Mouse (Mus musculus) embryonic facial prominence, embryonic 13.5 days (tissue): Measurements from ENCODE around the gene Fhod1. TPM values are rescaled to one million over a fixed set of nuclear protein-coding genes. Genes with fewer than 3 reads are reported as not detected.
A peak's percentile ranks its signal among the peaks of the same experiment; 100 is the strongest.

Experiments used
- ATAC-seq: fragments of 200-750 bp; cut with Nextera tagmentation; 2 replicates; pipeline ENCODE4 v1.8.0; 2017; ENCODE audit warnings: low read depth; ENCODE audit not compliant: insufficient number of reproducible peaks, insufficient read depth, low FRiP score, low TSS enrichment
- H3K27ac ChIP-seq: fragments of 300-500 bp; sonication (generic); 2 replicates; pipeline ENCODE4 v1.5.1; 2015; ENCODE audit warnings: moderate library complexity, mild to moderate bottlenecking, inconsistent platforms
- H3K27me3 ChIP-seq: fragments of 300-500 bp; sonication (generic); 2 replicates; pipeline ENCODE4 v1.6.1; 2015; ENCODE audit warnings: mild to moderate bottlenecking, inconsistent platforms
- H3K36me3 ChIP-seq: fragments of 300-500 bp; sonication (generic); 2 replicates; pipeline ENCODE4 v1.6.1; 2015; ENCODE audit warnings: mild to moderate bottlenecking, inconsistent platforms
- H3K4me1 ChIP-seq: fragments of 300-500 bp; sonication (generic); 2 replicates; pipeline ENCODE4 v1.6.1; 2015; ENCODE audit warnings: inconsistent platforms
- H3K4me2 ChIP-seq: fragments of 300-500 bp; sonication (generic); 2 replicates; pipeline ENCODE4 v1.6.1; 2015; ENCODE audit warnings: moderate library complexity, mild to moderate bottlenecking, inconsistent platforms
- H3K4me3 ChIP-seq: fragments of 300-500 bp; sonication (generic); 2 replicates; pipeline ENCODE4 v1.5.1; 2015; ENCODE audit warnings: mild to moderate bottlenecking, inconsistent platforms
- H3K9ac ChIP-seq: fragments of 300-500 bp; sonication (generic); 2 replicates; pipeline ENCODE4 v1.6.1; 2015; ENCODE audit warnings: mild to moderate bottlenecking, inconsistent platforms
- H3K9me3 ChIP-seq: fragments of 300-500 bp; sonication (generic); 2 replicates; pipeline ENCODE4 v1.6.1; 2016; ENCODE audit warnings: inconsistent platforms
- WGBS: fragments of 180-500 bp; shearing (Covaris S2); methylation state at CpG from one replicate; pipeline ENCODE4 v1.1.7; 2015; ENCODE audit warnings: mixed read lengths; 5-methylcytosine and 5-hydroxymethylcytosine counted together
- polyA plus RNA-seq: library from polyadenylated mRNA; unstranded; fragments of >200 nt; fragmentation: Nextera tagmentation; extraction: Ambion mirVana; gene quantifications from 2 replicates; pipeline ENCODE4 v1.2.1, GENCODE M21; 2015

The Fhod1 gene
- polyA plus RNA-seq, 1 experiment from 2014 or later = 2.3 TPM

GRCm38 (mm10) chr8:105313622-105314402, 33.9 kb downstream of the Fhod1 start:
- H3K27me3 ChIP-seq = no peaks in the 10 kb centered on the region
- WGBS = 83% methylated on average over 9 of the region's 9 CpGs
- H3K36me3 ChIP-seq = peaks cover 93% of the 10 kb centered on the region
- H3K4me2 ChIP-seq = no peak overlapping the region
- no peak overlapping the region for H3K4me3 ChIP-seq
- ATAC-seq = no peak
- no peaks in the 10 kb centered on the region for H3K4me1 ChIP-seq
- H3K27ac ChIP-seq = no peak overlapping the region
- H3K9ac ChIP-seq = no peak overlapping the region
- no peaks in the 10 kb centered on the region for H3K9me3 ChIP-seq

- H3K27ac ChIP-seq = no peak overlapping the region
- no peak overlapping the region for H3K4me3 ChIP-seq
- WGBS = 93% methylated on average over 8 of the region's 8 CpGs
- peaks cover 93% of the 10 kb centered on the region for H3K36me3 ChIP-seq
- H3K9ac ChIP-seq = no peak overlapping the region
- H3K4me2 ChIP-seq = no peak overlapping the region
- ATAC-seq = no peak
- H3K9me3 ChIP-seq = no peaks in the 10 kb centered on the region
- no peaks in the 10 kb centered on the region for H3K27me3 ChIP-seq
- H3K4me1 ChIP-seq = no peaks in the 10 kb centered on the region
Observed at GRCm38 (mm10) chr8:105312891-105313481, 34.8 kb downstream of the Fhod1 start.

GRCm38 (mm10) chr8:105311718-105312117, 36.0 kb downstream of the Fhod1 start:
- H3K4me3 ChIP-seq = no peak overlapping the region
- WGBS = 93% methylated on average over 1 of the region's 1 CpGs
- H3K27ac ChIP-seq = no peak overlapping the region
- H3K4me2 ChIP-seq = no peak overlapping the region
- no peaks in the 10 kb centered on the region for H3K27me3 ChIP-seq
- no peaks in the 10 kb centered on the region for H3K9me3 ChIP-seq
- H3K4me1 ChIP-seq = peaks cover 1% of the 10 kb centered on the region
- peaks cover 94% of the 10 kb centered on the region for H3K36me3 ChIP-seq
- H3K9ac ChIP-seq = no peak overlapping the region
- no peak for ATAC-seq

GRCm38 (mm10) chr8:105310118-105310517, 37.6 kb downstream of the Fhod1 start:
- H3K27me3 ChIP-seq = no peaks in the 10 kb centered on the region
- 87% methylated on average over 8 of the region's 8 CpGs for WGBS
- no peak overlapping the region for H3K27ac ChIP-seq
- ATAC-seq = no peak
- no peak overlapping the region for H3K4me3 ChIP-seq
- no peaks in the 10 kb centered on the region for H3K9me3 ChIP-seq
- H3K4me1 ChIP-seq = peaks cover 16% of the 10 kb centered on the region
- H3K36me3 ChIP-seq = peaks cover 83% of the 10 kb centered on the region
- H3K9ac ChIP-seq = no peak overlapping the region
- no peak overlapping the region for H3K4me2 ChIP-seq

GRCm38 (mm10) chr8:105309142-105309847, 38.5 kb downstream of the Fhod1 start:
- Histone ChIP-seq H3K4me3 (no peak overlapping the region), H3K9me3 (no peaks in the 10 kb centered on the region), H3K27ac (no peak overlapping the region), H3K4me1 (peaks cover 24% of the 10 kb centered on the region), H3K4me2 (no peak overlapping the region), H3K36me3 (peaks cover 81% of the 10 kb centered on the region), H3K27me3 (no peaks in the 10 kb centered on the region), H3K9ac (no peak overlapping the region)
- 79% methylated on average over 15 of the region's 15 CpGs for WGBS
- no peak for ATAC-seq

- no peak overlapping the region for H3K27ac ChIP-seq
- no peaks in the 10 kb centered on the region for H3K9me3 ChIP-seq
- WGBS = 92% methylated on average over 10 of the region's 10 CpGs
- H3K27me3 ChIP-seq = no peaks in the 10 kb centered on the region
- no peak for ATAC-seq
- no peak overlapping the region for H3K9ac ChIP-seq
- peaks cover 79% of the 10 kb centered on the region for H3K36me3 ChIP-seq
- H3K4me1 ChIP-seq = peaks cover 28% of the 10 kb centered on the region
- H3K4me2 ChIP-seq = no peak overlapping the region
- no peak overlapping the region for H3K4me3 ChIP-seq
Observed at GRCm38 (mm10) chr8:105308428-105308827, 39.3 kb downstream of the Fhod1 start.

GRCm38 (mm10) chr8:105307670-105308069, 40.1 kb downstream of the Fhod1 start:
- H3K4me1 ChIP-seq = peaks cover 28% of the 10 kb centered on the region
- H3K9me3 ChIP-seq = no peaks in the 10 kb centered on the region
- H3K27me3 ChIP-seq = no peaks in the 10 kb centered on the region
- WGBS = 96% methylated on average over 13 of the region's 13 CpGs
- H3K36me3 ChIP-seq = peaks cover 79% of the 10 kb centered on the region
- no peak overlapping the region for H3K27ac ChIP-seq
- no peak overlapping the region for H3K4me2 ChIP-seq
- no peak overlapping the region for H3K4me3 ChIP-seq
- no peak for ATAC-seq
- no peak overlapping the region for H3K9ac ChIP-seq

GRCm38 (mm10) chr8:105306146-105306691, 41.5 kb downstream of the Fhod1 start:
- Histone ChIP-seq H3K36me3 (peaks cover 79% of the 10 kb centered on the region), H3K27ac (peak overlapping the region; percentile 80), H3K4me1 (peaks cover 28% of the 10 kb centered on the region), H3K4me2 (peak overlapping the region; percentile 71), H3K9me3 (no peaks in the 10 kb centered on the region), H3K27me3 (no peaks in the 10 kb centered on the region), H3K4me3 (peak overlapping the region; percentile 43), H3K9ac (peak overlapping the region; percentile 70)
- WGBS = 24% methylated on average over 5 of the region's 5 CpGs
- ATAC-seq = peak; percentile 1; the same call in 1 of the 2 replicates

- H3K27me3 ChIP-seq = no peaks in the 10 kb centered on the region
- peak within 1 kb of the TSS; percentile 70 for H3K9ac ChIP-seq
- peaks cover 79% of the 10 kb centered on the region for H3K36me3 ChIP-seq
- H3K4me1 ChIP-seq = peaks cover 28% of the 10 kb centered on the region
- H3K4me2 ChIP-seq = peak within 1 kb of the TSS; percentile 71
- H3K9me3 ChIP-seq = no peaks in the 10 kb centered on the region
- 10% methylated on average over 27 of the region's 30 CpGs for WGBS
- H3K27ac ChIP-seq = peak within 1 kb of the TSS; percentile 80
- peak; percentile 60 for ATAC-seq
- H3K4me3 ChIP-seq = peak within 1 kb of the TSS; percentile 43
Observed at GRCm38 (mm10) chr8:105305211-105306145, 42.3 kb downstream of the Fhod1 start, which contains the start of gene Elmo3. Gene Elmo3, plus strand, starts transcription at chr8:105305601.

GRCm38 (mm10) chr8:105304325-105305210, 43.2 kb downstream of the Fhod1 start:
- H3K27ac ChIP-seq = peak overlapping the region; percentile 80
- no peak for ATAC-seq
- peaks cover 28% of the 10 kb centered on the region for H3K4me1 ChIP-seq
- peak overlapping the region; percentile 71; the same call in 1 of the 2 replicates for H3K4me2 ChIP-seq
- H3K27me3 ChIP-seq = no peaks in the 10 kb centered on the region
- no peak overlapping the region for H3K4me3 ChIP-seq
- no peaks in the 10 kb centered on the region for H3K9me3 ChIP-seq
- peaks cover 80% of the 10 kb centered on the region for H3K36me3 ChIP-seq
- WGBS = 49% methylated on average over 9 of the region's 9 CpGs
- no peak overlapping the region for H3K9ac ChIP-seq
